19 mouse cellular contexts compared by ENCODE assay signal in genomic region chr13:63713137-63713536, GRCm38 (mm10).
DNase-seq lines count a peak whose midpoint lies in the region; ATAC-seq and TF ChIP-seq lines count a peak whose summit lies in the region.
"Had no signal": no experiment of that assay in that cellular context is flagged by ENCODE, and none has a peak within 500 bp of the region (broad histone marks: within the 10 kb centered on the region; RNA-seq: fewer than 3 reads in every experiment).

No protein-coding gene starts in this region.

- no peaks in the 10 kb centered on the region for H3K4me1 ChIP-seq in kidney, adult 2 months (ENCODE audit: control insufficient read depth, insufficient read depth, low read length)
- H3K4me1 ChIP-seq in lung, postnatal 0 days (ENCODE audit: insufficient read depth, low read depth, low read length), result peaks cover 4% of the 10 kb centered on the region; the same call in 1 of the 2 replicates
- no peaks in the 10 kb centered on the region; a peak in 1 of 4 replicates for H3K4me1 ChIP-seq in MEL (ENCODE audit: control insufficient read depth in 1 of 2, insufficient read depth in 2 of 2, low read length in 2 of 2)
- no peaks in the 10 kb centered on the region for H3K4me1 ChIP-seq in stomach, postnatal 0 days (replicated peaks; ENCODE audit: control insufficient read depth, insufficient read depth)
- H3K4me1 ChIP-seq: embryonic facial prominence, embryonic 13.5 days; heart, embryonic 13.5 days; megakaryocyte, embryonic 14.5 days had no signal

- TF ChIP-seq CTCF in kidney, adult 2 months (conservative IDR thresholded peaks at IDR 0.05; ENCODE audit: insufficient read depth, insufficient read length, low read depth, low read length), result 0 out of 2 replicates have a peak, but pooled peaks have one; percentile 15
- peak; percentile 45 for TF ChIP-seq CTCF in lung, postnatal 0 days (IDR thresholded peaks at IDR 0.05)
- peak; percentile 19 to 40 (median 31); a peak in 4 of 6 replicates for TF ChIP-seq CTCF in MEL (IDR thresholded peaks at IDR 0.05 in 2 of 3, conservative IDR thresholded peaks at IDR 0.05 in 1 of 3; ENCODE audit: control insufficient read depth in 1 of 3, insufficient read depth in 1 of 3, low read depth in 2 of 3, low read length in 3 of 3, poor library complexity in 1 of 3, severe bottlenecking in 1 of 3)
- peak; percentile 49 for TF ChIP-seq CTCF in stomach, postnatal 0 days (IDR thresholded peaks at IDR 0.05; ENCODE audit: low read depth)

- ATAC-seq in lung, postnatal 0 days, result no peak
- ATAC-seq in stomach, postnatal 0 days (ENCODE audit: low FRiP score, low TSS enrichment), result no peak
- ATAC-seq: inflammation-experienced regulatory T-cells, adult 6 months had no signal

- no peaks in the 10 kb centered on the region for H3K9me3 ChIP-seq in lung, postnatal 0 days (ENCODE audit: low read length)
- no peaks in the 10 kb centered on the region for H3K9me3 ChIP-seq in MEL (replicated peaks; ENCODE audit: insufficient read depth, low read length)
- no peaks in the 10 kb centered on the region for H3K9me3 ChIP-seq in stomach, postnatal 0 days (ENCODE audit: control insufficient read depth, low read length)
- H3K9me3 ChIP-seq: lung, embryonic 15.5 days had no signal

- no peaks in the 10 kb centered on the region for H3K27me3 ChIP-seq in kidney, adult 2 months (replicated peaks; ENCODE audit: control insufficient read depth, insufficient read depth, low read length)
- H3K27me3 ChIP-seq in lung, postnatal 0 days (replicated peaks; ENCODE audit: insufficient read depth, low read length), result no peaks in the 10 kb centered on the region
- H3K27me3 ChIP-seq in MEL (ENCODE audit: control insufficient read depth in 1 of 2, insufficient read depth in 2 of 2, low read length in 2 of 2), result no peaks in the 10 kb centered on the region
- H3K27me3 ChIP-seq in stomach, postnatal 0 days (ENCODE audit: control insufficient read depth, insufficient read depth, low read length), result no peaks in the 10 kb centered on the region
- H3K27me3 ChIP-seq: embryonic facial prominence, embryonic 13.5 days; heart, embryonic 13.5 days; lung, embryonic 15.5 days had no signal

- TF ChIP-seq POLR2A in kidney, adult 2 months (IDR thresholded peaks at IDR 0.05; ENCODE audit: low read depth, low read length), result no peak
- no peak for TF ChIP-seq POLR2A in MEL (IDR thresholded peaks at IDR 0.05; ENCODE audit: control insufficient read depth in 1 of 2, insufficient read depth in 1 of 2, low read depth in 1 of 2, low read length in 2 of 2, poor library complexity in 1 of 2)

- TF ChIP-seq RAD21 in MEL (IDR thresholded peaks at IDR 0.05; ENCODE audit: low read depth, low read length), result no peak; the same call in none of the 2 replicates

- no peak overlapping the region for H3K4me2 ChIP-seq in lung, postnatal 0 days (replicated peaks; ENCODE audit: low read depth, low read length)
- H3K4me2 ChIP-seq in stomach, postnatal 0 days (replicated peaks; ENCODE audit: low read depth), result no peak overlapping the region
- H3K4me2 ChIP-seq: embryonic facial prominence, embryonic 13.5 days; heart, embryonic 13.5 days; lung, embryonic 15.5 days had no signal

- H3K79me2 ChIP-seq in MEL (ENCODE audit: control insufficient read depth, insufficient read depth, low read length, poor library complexity), result no peaks in the 10 kb centered on the region

- no peak for TF ChIP-seq EP300 in lung, postnatal 0 days (IDR thresholded peaks at IDR 0.05)
- TF ChIP-seq EP300 in MEL (IDR thresholded peaks at IDR 0.05; ENCODE audit: low read depth in 1 of 2, low read length in 2 of 2), result no peak
- TF ChIP-seq EP300 in stomach, postnatal 0 days (optimal IDR thresholded peaks at IDR 0.05), result no peak

- H3K4me3 ChIP-seq in kidney, adult 2 months (ENCODE audit: insufficient read depth, low read depth, low read length), result no peak overlapping the region
- no peak overlapping the region for H3K4me3 ChIP-seq in lung, postnatal 0 days (ENCODE audit: low read depth, low read length)
- H3K4me3 ChIP-seq in MEL (ENCODE audit: control insufficient read depth in 1 of 2, insufficient read depth in 1 of 2, low read depth in 2 of 2, low read length in 2 of 2), result no peak overlapping the region
- no peak overlapping the region for H3K4me3 ChIP-seq in stomach, postnatal 0 days (ENCODE audit: low read depth, low read length)
- H3K4me3 ChIP-seq: embryonic facial prominence, embryonic 13.5 days; heart, embryonic 13.5 days; lung, embryonic 15.5 days; megakaryocyte, embryonic 14.5 days had no signal

- no peaks in the 10 kb centered on the region for H3K36me3 ChIP-seq in kidney, adult 2 months (ENCODE audit: control insufficient read depth, insufficient read depth, low read length)
- no peaks in the 10 kb centered on the region for H3K36me3 ChIP-seq in lung, postnatal 0 days (ENCODE audit: insufficient read depth, low read length)
- H3K36me3 ChIP-seq in MEL (ENCODE audit: control insufficient read depth in 1 of 2, insufficient read depth in 2 of 2, low read length in 2 of 2), result no peaks in the 10 kb centered on the region
- no peaks in the 10 kb centered on the region for H3K36me3 ChIP-seq in stomach, postnatal 0 days (ENCODE audit: control insufficient read depth, insufficient read depth, low read length)
- H3K36me3 ChIP-seq: embryonic facial prominence, embryonic 13.5 days; heart, embryonic 13.5 days; lung, embryonic 15.5 days had no signal

- WGBS in kidney, adult 2 months, result 92% methylated on average over 3 of the region's 3 CpGs
- 91% methylated on average over 3 of the region's 3 CpGs for WGBS in lung, postnatal 0 days
- 92% methylated on average over 3 of the region's 3 CpGs for WGBS in stomach, postnatal 0 days

- H3K9ac ChIP-seq in lung, postnatal 0 days (replicated peaks; ENCODE audit: low read depth), result no peak overlapping the region
- no peak overlapping the region for H3K9ac ChIP-seq in MEL (ENCODE audit: control insufficient read depth, low read depth, low read length, poor library complexity, severe bottlenecking)
- no peak overlapping the region for H3K9ac ChIP-seq in stomach, postnatal 0 days (ENCODE audit: low read length)
- H3K9ac ChIP-seq: embryonic facial prominence, embryonic 13.5 days; heart, embryonic 13.5 days; lung, embryonic 15.5 days had no signal

- no peak overlapping the region for H3K27ac ChIP-seq in kidney, adult 2 months (ENCODE audit: insufficient read depth, low read depth, low read length)
- no peak overlapping the region for H3K27ac ChIP-seq in lung, postnatal 0 days (ENCODE audit: low read length)
- no peak overlapping the region for H3K27ac ChIP-seq in MEL (ENCODE audit: control insufficient read depth, low read depth, low read length)
- H3K27ac ChIP-seq in stomach, postnatal 0 days (replicated peaks), result no peak overlapping the region
- H3K27ac ChIP-seq: embryonic facial prominence, embryonic 13.5 days; heart, embryonic 13.5 days; lung, embryonic 15.5 days had no signal

- DNase-seq in kidney, adult 2 months, result no peak
- no peak for DNase-seq in kidney, adult 8-10 months
- no peak for DNase-seq in lung, postnatal 0 days (ENCODE audit: low spot score)
- DNase-seq in lung, adult 18-20 months, result no peak
- DNase-seq in MEL (ENCODE audit: low read depth, low spot score), result peak; percentile 32
- no peak for DNase-seq in stomach, postnatal 0 days (ENCODE audit: low spot score)
- DNase-seq in natural killer cell, adult 2 months (ENCODE audit: low spot score in 2 of 2), result no peak
- DNase-seq: adrenal gland, adult 2 months; cerebellum, adult 8-10 months; gastrocnemius, postnatal 25 days; heart, postnatal 4 days; left cerebral cortex, postnatal 4 days; right cerebral cortex, adult 18-20 months; spleen, adult 18-20 months had no signal

TF ChIP-seq in MEL, 35 proteins besides CTCF, POLR2A, EP300 and RAD21:
- no peak for TF ChIP-seq MYC (IDR thresholded peaks at IDR 0.05; ENCODE audit: low read depth, low read length)
- no peak for TF ChIP-seq CHD1 (IDR thresholded peaks at IDR 0.05; ENCODE audit: low read depth, low read length)
- TF ChIP-seq ZMIZ1 (IDR thresholded peaks at IDR 0.05; ENCODE audit: low read depth, low read length), result no peak
- no peak for TF ChIP-seq NELFE (IDR thresholded peaks at IDR 0.05; ENCODE audit: low read depth, low read length)
- no peak for TF ChIP-seq SMC3 (IDR thresholded peaks at IDR 0.05; ENCODE audit: low read depth, low read length)
- TF ChIP-seq MXI1 (IDR thresholded peaks at IDR 0.05; ENCODE audit: low read depth, low read length), result no peak
